Mouse (Mus musculus) lung, adult 2 months (tissue): ENCODE measurements around the gene Clec4g.

Source experiments
- CTCF ChIP-seq: fragments of 200-500 bp; IDR thresholded peaks from 2 replicates; pipeline ENCODE4 v1.5.1; 2011; ENCODE audit warnings: mild to moderate bottlenecking, low read length, control low read depth; ENCODE audit not compliant: insufficient read depth
- POLR2A ChIP-seq: fragments of 200-500 bp; IDR thresholded peaks from 2 replicates; pipeline ENCODE4 v1.6.1; 2011; ENCODE audit warnings: low read depth, mild to moderate bottlenecking, control low read depth, low read length, borderline replicate concordance; ENCODE audit errors: extremely low read depth

DNA sequence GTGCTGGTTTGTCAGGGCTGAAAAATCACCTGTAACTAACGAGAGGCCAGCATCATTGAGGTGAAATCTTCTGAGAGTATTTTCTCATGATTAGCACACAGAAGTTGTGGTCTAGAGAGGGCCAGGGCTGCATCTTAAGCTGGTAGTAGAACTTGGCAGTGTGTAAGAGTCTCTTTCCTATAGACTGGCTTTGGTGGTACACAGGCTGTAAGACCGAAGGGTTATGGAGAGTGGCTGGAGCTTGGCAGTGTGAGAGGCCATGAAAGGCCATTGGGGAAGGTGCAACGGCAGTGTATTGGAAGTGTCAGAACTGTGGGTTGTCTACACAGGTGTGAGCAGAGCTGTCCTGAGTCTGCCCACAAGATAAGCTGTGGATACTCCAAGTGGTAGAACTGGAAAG lies 10.1 kb downstream of the Clec4g start:
- no peak for TF ChIP-seq POLR2A
- TF ChIP-seq CTCF: no peak
